Mouse (Mus musculus) embryo, embryonic 11.5 days (tissue): Measurements from ENCODE around the gene Sfxn3.
A peak's percentile ranks its signal among the peaks of the same experiment; 100 is the strongest.

ENCODE experiments used
- DNase-seq: peaks from one replicate; pipeline ENCODE4 v3.0.0-alpha.2; 2012; ENCODE audit warnings: low read depth, low spot score

Gene Sfxn3

GRCm38 (mm10) chr19:45046523-45047321 lies 581 bp upstream of the Sfxn3 start:
- no peak for DNase-seq

- no peak for DNase-seq
These were observed 786 bp downstream of the Sfxn3 start for GRCm38 (mm10) chr19:45047935-45048643.

- no peak for DNase-seq
These were observed 1.5 kb downstream of the Sfxn3 start for GRCm38 (mm10) chr19:45048644-45049365.

GRCm38 (mm10) chr19:45049523-45049922 lies 2.2 kb downstream of the Sfxn3 start:
- DNase-seq = no peak

- no peak for DNase-seq
These were observed 6.1 kb downstream of the Sfxn3 start for GRCm38 (mm10) chr19:45053451-45053850.

GRCm38 (mm10) chr19:45054892-45055690 lies 7.8 kb downstream of the Sfxn3 start:
- DNase-seq = no peak

- DNase-seq = no peak
These were observed 9.1 kb downstream of the Sfxn3 start for GRCm38 (mm10) chr19:45056364-45056763.

- DNase-seq = no peak
These were observed 9.8 kb downstream of the Sfxn3 start for GRCm38 (mm10) chr19:45056908-45057698.

GRCm38 (mm10) chr19:45057724-45058112 lies 10.4 kb downstream of the Sfxn3 start:
- no peak for DNase-seq

GRCm38 (mm10) chr19:45058113-45058839 lies 11.0 kb downstream of the Sfxn3 start:
- DNase-seq = peak; percentile 97

- DNase-seq = no peak
These were observed 11.5 kb downstream of the Sfxn3 start for GRCm38 (mm10) chr19:45058841-45059240.

- no peak for DNase-seq
These were observed 16.4 kb downstream of the Sfxn3 start for GRCm38 (mm10) chr19:45063565-45064292.

- DNase-seq = no peak
These were observed 17.9 kb downstream of the Sfxn3 start for GRCm38 (mm10) chr19:45065226-45065625.

GRCm38 (mm10) chr19:45067170-45067569 lies 19.9 kb downstream of the Sfxn3 start:
- DNase-seq = no peak

GRCm38 (mm10) chr19:45067758-45068510 lies 20.6 kb downstream of the Sfxn3 start:
- DNase-seq = no peak

GRCm38 (mm10) chr19:45073871-45074542 lies 26.7 kb downstream of the Sfxn3 start:
- DNase-seq = peak; percentile 67

- peak; percentile 83 for DNase-seq
These were observed 27.4 kb downstream of the Sfxn3 start, which contains the start of gene Kazald1 for GRCm38 (mm10) chr19:45074580-45075322. Kazald1 (plus strand) TSS chr19:45075241.
